Mouse (Mus musculus) layer of hippocampus, adult 8-10 months (tissue): ENCODE measurements at regions not wholly inside any gene's neighbourhood (a gene's known extent, or its start where the extent isn't known, plus 50 kb on each side); places are given as distances from the start of the nearest gene placed in this dataset.

Source experiments
- DNase-seq, 2 experiments: peaks; one replicate each; pipeline ENCODE4 v3.0.0; 2022; ENCODE audit warnings: low spot score in 2 of 2

GRCm38 (mm10) chr14:97694238-97694637 lies 475.3 kb downstream of the Dach1 start:
- DNase-seq: no peak

- no peak for DNase-seq
Measured at GRCm38 (mm10) chr14:97684617-97685016, 484.9 kb downstream of the Dach1 start.

- DNase-seq: no peak
Measured at GRCm38 (mm10) chr14:97667806-97668205, 501.8 kb downstream of the Dach1 start.

GRCm38 (mm10) chr14:97638187-97638792 lies 531.3 kb downstream of the Dach1 start:
- DNase-seq: no peak

GRCm38 (mm10) chr14:97611438-97611837 lies 558.1 kb downstream of the Dach1 start:
- DNase-seq: no peak

- no peak for DNase-seq
Measured at GRCm38 (mm10) chr14:97596694-97597093, 572.9 kb downstream of the Dach1 start.

GRCm38 (mm10) chr14:97588611-97589010 lies 581.0 kb downstream of the Dach1 start:
- DNase-seq: no peak

- DNase-seq: peak; percentile 15 to 27
Measured at GRCm38 (mm10) chr14:97588182-97588581, 581.4 kb downstream of the Dach1 start.

GRCm38 (mm10) chr14:97586962-97587361 lies 582.6 kb downstream of the Dach1 start:
- DNase-seq: no peak

GRCm38 (mm10) chr14:97570274-97570673 lies 599.3 kb downstream of the Dach1 start:
- DNase-seq: no peak

- no peak for DNase-seq
Measured at GRCm38 (mm10) chr14:97560121-97560907, 609.3 kb downstream of the Dach1 start.

- DNase-seq: no peak
Measured at GRCm38 (mm10) chr14:97559559-97559958, 610.0 kb downstream of the Dach1 start.

- no peak for DNase-seq
Measured at GRCm38 (mm10) chr14:97558289-97558688, 611.3 kb downstream of the Dach1 start.

GRCm38 (mm10) chr14:97557888-97558287 lies 611.7 kb downstream of the Dach1 start:
- DNase-seq: no peak

GRCm38 (mm10) chr14:97546276-97546675 lies 623.3 kb downstream of the Dach1 start:
- DNase-seq: no peak

- DNase-seq: no peak
Measured at GRCm38 (mm10) chr14:97544307-97544706, 625.3 kb downstream of the Dach1 start.

- no peak for DNase-seq
Measured at GRCm38 (mm10) chr14:97537012-97537411, 632.6 kb downstream of the Dach1 start.

GRCm38 (mm10) chr14:97511318-97511717 lies 658.2 kb downstream of the Dach1 start:
- DNase-seq: no peak

- DNase-seq: no peak
Measured at GRCm38 (mm10) chr14:97489427-97490347, 679.9 kb downstream of the Dach1 start.

- no peak for DNase-seq
Measured at GRCm38 (mm10) chr14:97478236-97478635, 691.3 kb downstream of the Dach1 start.

- DNase-seq: no peak
Measured at GRCm38 (mm10) chr14:97450525-97451235, 718.9 kb downstream of the Dach1 start.
